Mouse (Mus musculus): ENCODE measurements around the gene Fstl5.

GRCm38 (mm10) chr3:76067920-76068319 is 6.2 kb upstream of the Fstl5 start:
- TF ChIP-seq POLR2A (IDR thresholded peaks at IDR 0.05; ENCODE audit: borderline replicate concordance, control insufficient read depth, low read depth, low read length), result no peak
- TF ChIP-seq CTCF (IDR thresholded peaks at IDR 0.05; ENCODE audit: control insufficient read depth, insufficient read depth, low read length), result no peak

Measured in bone marrow, adult 2 months (tissue).